Mouse (Mus musculus): ENCODE results near the gene Napsa. TPM values are rescaled to one million over a fixed set of nuclear protein-coding genes. Genes with fewer than 3 reads are reported as not detected.

Gene Napsa
- polyA plus RNA-seq, 1 experiment from 2014 or later, result 2.8 TPM

GRCm38 (mm10) chr7:44624828-44625227 lies 52.6 kb downstream of the Napsa start:
- H3K27me3 ChIP-seq (ENCODE audit: control insufficient read depth, insufficient read depth, low read length), result no peaks in the 10 kb centered on the region
- H3K4me3 ChIP-seq (ENCODE audit: low read depth, low read length), result no peak overlapping the region
- 63% methylated on average over 14 of the region's 14 CpGs for WGBS
- H3K4me2 ChIP-seq (replicated peaks; ENCODE audit: low read depth, low read length), result no peak overlapping the region
- no peaks in the 10 kb centered on the region for H3K36me3 ChIP-seq (ENCODE audit: control insufficient read depth, insufficient read depth, low read length)
- no peak overlapping the region for H3K27ac ChIP-seq (ENCODE audit: low read length)
- H3K9me3 ChIP-seq (ENCODE audit: control insufficient read depth, low read depth, low read length), result no peaks in the 10 kb centered on the region
- no peak overlapping the region for H3K9ac ChIP-seq (replicated peaks; ENCODE audit: low read depth, low read length)
- no peaks in the 10 kb centered on the region for H3K4me1 ChIP-seq (ENCODE audit: control insufficient read depth, insufficient read depth, low read length)
- no peak for ATAC-seq (ENCODE audit: insufficient number of reproducible peaks, insufficient read depth, low FRiP score, low read depth)

- no peak overlapping the region for H3K4me2 ChIP-seq (replicated peaks; ENCODE audit: low read depth, low read length)
- no peak overlapping the region for H3K9ac ChIP-seq (replicated peaks; ENCODE audit: low read depth, low read length)
- H3K4me1 ChIP-seq (ENCODE audit: control insufficient read depth, insufficient read depth, low read length), result no peaks in the 10 kb centered on the region
- no peaks in the 10 kb centered on the region for H3K27me3 ChIP-seq (ENCODE audit: control insufficient read depth, insufficient read depth, low read length)
- H3K9me3 ChIP-seq (ENCODE audit: control insufficient read depth, low read depth, low read length), result no peaks in the 10 kb centered on the region
- no peak for ATAC-seq (ENCODE audit: insufficient number of reproducible peaks, insufficient read depth, low FRiP score, low read depth)
- H3K4me3 ChIP-seq (ENCODE audit: low read depth, low read length), result no peak overlapping the region
- 89% methylated on average over 13 of the region's 13 CpGs for WGBS
- H3K36me3 ChIP-seq (ENCODE audit: control insufficient read depth, insufficient read depth, low read length), result no peaks in the 10 kb centered on the region
- H3K27ac ChIP-seq (ENCODE audit: low read length), result no peak overlapping the region
These were observed 53.3 kb downstream of the Napsa start for GRCm38 (mm10) chr7:44625241-44626067.

- ATAC-seq (ENCODE audit: insufficient number of reproducible peaks, insufficient read depth, low FRiP score, low read depth), result no peak
- H3K4me2 ChIP-seq (replicated peaks; ENCODE audit: low read depth, low read length), result no peak overlapping the region
- H3K4me1 ChIP-seq (ENCODE audit: control insufficient read depth, insufficient read depth, low read length), result no peaks in the 10 kb centered on the region
- no peak overlapping the region for H3K27ac ChIP-seq (ENCODE audit: low read length)
- 52% methylated on average over 1 of the region's 1 CpGs for WGBS
- H3K9ac ChIP-seq (replicated peaks; ENCODE audit: low read depth, low read length), result no peak overlapping the region
- H3K27me3 ChIP-seq (ENCODE audit: control insufficient read depth, insufficient read depth, low read length), result no peaks in the 10 kb centered on the region
- H3K4me3 ChIP-seq (ENCODE audit: low read depth, low read length), result no peak overlapping the region
- no peaks in the 10 kb centered on the region for H3K36me3 ChIP-seq (ENCODE audit: control insufficient read depth, insufficient read depth, low read length)
- no peaks in the 10 kb centered on the region for H3K9me3 ChIP-seq (ENCODE audit: control insufficient read depth, low read depth, low read length)
These were observed 53.8 kb downstream of the Napsa start for GRCm38 (mm10) chr7:44626068-44626385.

GRCm38 (mm10) chr7:44626966-44627365 lies 54.8 kb downstream of the Napsa start:
- no peak overlapping the region for H3K27ac ChIP-seq (ENCODE audit: low read length)
- H3K9me3 ChIP-seq (ENCODE audit: control insufficient read depth, low read depth, low read length), result no peaks in the 10 kb centered on the region
- ATAC-seq (ENCODE audit: insufficient number of reproducible peaks, insufficient read depth, low FRiP score, low read depth), result no peak
- H3K4me2 ChIP-seq (replicated peaks; ENCODE audit: low read depth, low read length), result no peak overlapping the region
- H3K4me3 ChIP-seq (ENCODE audit: low read depth, low read length), result no peak overlapping the region
- H3K36me3 ChIP-seq (ENCODE audit: control insufficient read depth, insufficient read depth, low read length), result no peaks in the 10 kb centered on the region
- WGBS, result 88% methylated on average over 13 of the region's 13 CpGs
- H3K9ac ChIP-seq (replicated peaks; ENCODE audit: low read depth, low read length), result no peak overlapping the region
- H3K4me1 ChIP-seq (ENCODE audit: control insufficient read depth, insufficient read depth, low read length), result no peaks in the 10 kb centered on the region
- no peaks in the 10 kb centered on the region for H3K27me3 ChIP-seq (ENCODE audit: control insufficient read depth, insufficient read depth, low read length)

GRCm38 (mm10) chr7:44628402-44629034 lies 56.3 kb downstream of the Napsa start:
- no peak for ATAC-seq (ENCODE audit: insufficient number of reproducible peaks, insufficient read depth, low FRiP score, low read depth)
- H3K9me3 ChIP-seq (ENCODE audit: control insufficient read depth, low read depth, low read length), result no peaks in the 10 kb centered on the region
- no peaks in the 10 kb centered on the region for H3K27me3 ChIP-seq (ENCODE audit: control insufficient read depth, insufficient read depth, low read length)
- WGBS, result 84% methylated on average over 14 of the region's 15 CpGs
- H3K9ac ChIP-seq (replicated peaks; ENCODE audit: low read depth, low read length), result no peak overlapping the region
- H3K4me2 ChIP-seq (replicated peaks; ENCODE audit: low read depth, low read length), result no peak overlapping the region
- no peaks in the 10 kb centered on the region for H3K4me1 ChIP-seq (ENCODE audit: control insufficient read depth, insufficient read depth, low read length)
- no peaks in the 10 kb centered on the region for H3K36me3 ChIP-seq (ENCODE audit: control insufficient read depth, insufficient read depth, low read length)
- H3K27ac ChIP-seq (ENCODE audit: low read length), result no peak overlapping the region
- H3K4me3 ChIP-seq (ENCODE audit: low read depth, low read length), result no peak overlapping the region

GRCm38 (mm10) chr7:44630437-44630836 lies 58.3 kb downstream of the Napsa start:
- Histone ChIP-seq H3K27ac (ENCODE audit: low read length) (no peak overlapping the region), H3K4me2 (replicated peaks; ENCODE audit: low read depth, low read length) (no peak overlapping the region), H3K9ac (replicated peaks; ENCODE audit: low read depth, low read length) (no peak overlapping the region), H3K27me3 (ENCODE audit: control insufficient read depth, insufficient read depth, low read length) (no peaks in the 10 kb centered on the region), H3K4me3 (ENCODE audit: low read depth, low read length) (no peak overlapping the region), H3K4me1 (ENCODE audit: control insufficient read depth, insufficient read depth, low read length) (no peaks in the 10 kb centered on the region), H3K36me3 (ENCODE audit: control insufficient read depth, insufficient read depth, low read length) (no peaks in the 10 kb centered on the region), H3K9me3 (ENCODE audit: control insufficient read depth, low read depth, low read length) (no peaks in the 10 kb centered on the region)
- ATAC-seq (ENCODE audit: insufficient number of reproducible peaks, insufficient read depth, low FRiP score, low read depth), result no peak
- 67% methylated on average over 13 of the region's 13 CpGs for WGBS

GRCm38 (mm10) chr7:44632676-44633075 lies 60.5 kb downstream of the Napsa start:
- Histone ChIP-seq H3K27me3 (ENCODE audit: control insufficient read depth, insufficient read depth, low read length) (no peaks in the 10 kb centered on the region), H3K4me1 (ENCODE audit: control insufficient read depth, insufficient read depth, low read length) (no peaks in the 10 kb centered on the region), H3K9ac (replicated peaks; ENCODE audit: low read depth, low read length) (no peak overlapping the region), H3K36me3 (ENCODE audit: control insufficient read depth, insufficient read depth, low read length) (no peaks in the 10 kb centered on the region), H3K4me2 (replicated peaks; ENCODE audit: low read depth, low read length) (no peak overlapping the region), H3K9me3 (ENCODE audit: control insufficient read depth, low read depth, low read length) (no peaks in the 10 kb centered on the region), H3K27ac (ENCODE audit: low read length) (no peak overlapping the region), H3K4me3 (ENCODE audit: low read depth, low read length) (no peak overlapping the region)
- WGBS, result 25% methylated on average over 13 of the region's 13 CpGs
- no peak for ATAC-seq (ENCODE audit: insufficient number of reproducible peaks, insufficient read depth, low FRiP score, low read depth)

- Histone ChIP-seq H3K27me3 (ENCODE audit: control insufficient read depth, insufficient read depth, low read length) (0 out of 2 replicates have a peak, but pooled peaks cover under 1% of the 10 kb centered on the region), H3K4me3 (ENCODE audit: low read depth, low read length) (no peak overlapping the region), H3K9ac (replicated peaks; ENCODE audit: low read depth, low read length) (no peak overlapping the region), H3K4me2 (replicated peaks; ENCODE audit: low read depth, low read length) (no peak overlapping the region), H3K4me1 (ENCODE audit: control insufficient read depth, insufficient read depth, low read length) (no peaks in the 10 kb centered on the region), H3K36me3 (ENCODE audit: control insufficient read depth, insufficient read depth, low read length) (no peaks in the 10 kb centered on the region), H3K9me3 (ENCODE audit: control insufficient read depth, low read depth, low read length) (no peaks in the 10 kb centered on the region), H3K27ac (ENCODE audit: low read length) (no peak overlapping the region)
- no peak for ATAC-seq (ENCODE audit: insufficient number of reproducible peaks, insufficient read depth, low FRiP score, low read depth)
- WGBS, result 17% methylated on average over 15 of the region's 15 CpGs
These were observed 61.2 kb downstream of the Napsa start for GRCm38 (mm10) chr7:44633407-44633806.

All from stomach, embryonic 14.5 days (tissue).